Mouse (Mus musculus): ENCODE results near the gene Gm8206. TPM values are rescaled to one million over a fixed set of nuclear protein-coding genes. Genes with fewer than 3 reads are reported as not detected.
"Not testable (repeated sequence)": the region's sequence is repeated elsewhere in the genome, so short reads cannot be mapped to it uniquely, and the experiment has no call there.

Gm8206 gene
- polyA plus RNA-seq (2015; fragmentation: Nextera tagmentation; extraction: Ambion mirVana): 3.9 and 7.0 TPM in 2 replicates

GRCm38 (mm10) chr14:6093842-6094241 lies at the start of gene Gm8206:
Gene Gm8206, minus strand, starts transcription at chr14:6093942.
- not testable (repeated sequence) for H3K27ac ChIP-seq (ENCODE audit: low read length); ATAC-seq; H3K4me1 ChIP-seq (ENCODE audit: control insufficient read depth, insufficient read depth, low read length); H3K9ac ChIP-seq (ENCODE audit: low read depth, low read length); H3K4me2 ChIP-seq (ENCODE audit: low read length); H3K4me3 ChIP-seq (ENCODE audit: low read depth, low read length); H3K36me3 ChIP-seq (ENCODE audit: control insufficient read depth, insufficient read depth, low read length); H3K27me3 ChIP-seq (ENCODE audit: control insufficient read depth, insufficient read depth, low read depth, low read length); H3K9me3 ChIP-seq (replicated peaks; ENCODE audit: control insufficient read depth, low read length, poor library complexity, severe bottlenecking)
- WGBS: 83% methylated on average over 2 of the region's 3 CpGs

- H3K27me3 ChIP-seq (ENCODE audit: control insufficient read depth, insufficient read depth, low read depth, low read length); H3K4me2 ChIP-seq (ENCODE audit: low read length); H3K27ac ChIP-seq (ENCODE audit: low read length); H3K4me1 ChIP-seq (ENCODE audit: control insufficient read depth, insufficient read depth, low read length); H3K36me3 ChIP-seq (ENCODE audit: control insufficient read depth, insufficient read depth, low read length); ATAC-seq; H3K9ac ChIP-seq (ENCODE audit: low read depth, low read length); H3K4me3 ChIP-seq (ENCODE audit: low read depth, low read length); H3K9me3 ChIP-seq (replicated peaks; ENCODE audit: control insufficient read depth, low read length, poor library complexity, severe bottlenecking): not testable (repeated sequence)
- WGBS: no CpG with 5 or more reads among the region's 1 CpGs
Observed at GRCm38 (mm10) chr14:6125707-6126106, 32.0 kb upstream of the Gm8206 start, which contains the start of gene Gm3476. Gene Gm3476, minus strand, starts transcription at chr14:6125807.

- ATAC-seq: peak; percentile 95
- H3K27ac ChIP-seq (ENCODE audit: low read length); H3K9me3 ChIP-seq (replicated peaks; ENCODE audit: control insufficient read depth, low read length, poor library complexity, severe bottlenecking); H3K27me3 ChIP-seq (ENCODE audit: control insufficient read depth, insufficient read depth, low read depth, low read length); H3K36me3 ChIP-seq (ENCODE audit: control insufficient read depth, insufficient read depth, low read length); H3K4me1 ChIP-seq (ENCODE audit: control insufficient read depth, insufficient read depth, low read length): not testable (repeated sequence)
- Histone ChIP-seq H3K4me3 (ENCODE audit: low read depth, low read length) (peak within 1 kb of the TSS; percentile 39), H3K4me2 (ENCODE audit: low read length) (peak within 1 kb of the TSS; percentile 46), H3K9ac (ENCODE audit: low read depth, low read length) (peak within 1 kb of the TSS; percentile 50)
- WGBS: under 1% methylated on average over 29 of the region's 51 CpGs
Observed at GRCm38 (mm10) chr14:6108272-6108925, 14.7 kb upstream of the Gm8206 start, which contains the start of gene Gm3468. Gene Gm3468, minus strand, starts transcription at chr14:6108665.

GRCm38 (mm10) chr14:6107500-6107899 lies 13.8 kb upstream of the Gm8206 start:
- not testable (repeated sequence) for H3K9ac ChIP-seq (ENCODE audit: low read depth, low read length); H3K4me1 ChIP-seq (ENCODE audit: control insufficient read depth, insufficient read depth, low read length); H3K36me3 ChIP-seq (ENCODE audit: control insufficient read depth, insufficient read depth, low read length); H3K27me3 ChIP-seq (ENCODE audit: control insufficient read depth, insufficient read depth, low read depth, low read length); ATAC-seq; H3K27ac ChIP-seq (ENCODE audit: low read length); H3K9me3 ChIP-seq (replicated peaks; ENCODE audit: control insufficient read depth, low read length, poor library complexity, severe bottlenecking)
- peak overlapping the region; percentile 39 for H3K4me3 ChIP-seq (ENCODE audit: low read depth, low read length)
- WGBS: 18% methylated on average over 8 of the region's 9 CpGs
- peak overlapping the region; percentile 46 for H3K4me2 ChIP-seq (ENCODE audit: low read length)

- H3K4me1 ChIP-seq (ENCODE audit: control insufficient read depth, insufficient read depth, low read length); H3K27me3 ChIP-seq (ENCODE audit: control insufficient read depth, insufficient read depth, low read depth, low read length); H3K9ac ChIP-seq (ENCODE audit: low read depth, low read length); H3K36me3 ChIP-seq (ENCODE audit: control insufficient read depth, insufficient read depth, low read length); H3K4me2 ChIP-seq (ENCODE audit: low read length); H3K9me3 ChIP-seq (replicated peaks; ENCODE audit: control insufficient read depth, low read length, poor library complexity, severe bottlenecking); H3K4me3 ChIP-seq (ENCODE audit: low read depth, low read length); ATAC-seq; H3K27ac ChIP-seq (ENCODE audit: low read length): not testable (repeated sequence)
- WGBS: 83% methylated on average over 3 of the region's 4 CpGs
Observed at GRCm38 (mm10) chr14:6058167-6058566, 35.6 kb downstream of the Gm8206 start, which contains the start of gene Gm6337. Gene Gm6337, minus strand, starts transcription at chr14:6058267.

GRCm38 (mm10) chr14:5987136-5987535 lies 106.6 kb downstream of the Gm8206 start:
- H3K4me1 ChIP-seq (ENCODE audit: control insufficient read depth, insufficient read depth, low read length); H3K4me3 ChIP-seq (ENCODE audit: low read depth, low read length); H3K36me3 ChIP-seq (ENCODE audit: control insufficient read depth, insufficient read depth, low read length); H3K27me3 ChIP-seq (ENCODE audit: control insufficient read depth, insufficient read depth, low read depth, low read length); ATAC-seq; H3K9me3 ChIP-seq (replicated peaks; ENCODE audit: control insufficient read depth, low read length, poor library complexity, severe bottlenecking); H3K27ac ChIP-seq (ENCODE audit: low read length); H3K4me2 ChIP-seq (ENCODE audit: low read length); H3K9ac ChIP-seq (ENCODE audit: low read depth, low read length): not testable (repeated sequence)
- WGBS: 74% methylated on average over 4 of the region's 7 CpGs

- H3K36me3 ChIP-seq (ENCODE audit: control insufficient read depth, insufficient read depth, low read length): not testable (repeated sequence)
Observed at GRCm38 (mm10) chr14:5979037-5979436, 114.7 kb downstream of the Gm8206 start, which contains the start of gene Gm3453. Gene Gm3453, minus strand, starts transcription at chr14:5979137.

More at GRCm38 (mm10) chr14:5979037-5979436, 114.7 kb downstream of the Gm8206 start, which contains the start of gene Gm3453:
- not testable (repeated sequence) for H3K4me1 ChIP-seq (ENCODE audit: control insufficient read depth, insufficient read depth, low read length); ATAC-seq; H3K27ac ChIP-seq (ENCODE audit: low read length); H3K4me2 ChIP-seq (ENCODE audit: low read length); H3K9me3 ChIP-seq (replicated peaks; ENCODE audit: control insufficient read depth, low read length, poor library complexity, severe bottlenecking); H3K4me3 ChIP-seq (ENCODE audit: low read depth, low read length); H3K27me3 ChIP-seq (ENCODE audit: control insufficient read depth, insufficient read depth, low read depth, low read length); H3K9ac ChIP-seq (ENCODE audit: low read depth, low read length)
- 67% methylated on average over 2 of the region's 2 CpGs for WGBS

Other genes with a start within 250 kb of the Gm8206 start
- gene Gm8237, start 213.6 kb downstream of the Gm8206 start, polyA plus RNA-seq (2015; fragmentation: Nextera tagmentation; extraction: Ambion mirVana): 1.3 and 1.5 TPM in 2 replicates
- gene Gm3248, start 132.2 kb downstream of the Gm8206 start, polyA plus RNA-seq (2015; fragmentation: Nextera tagmentation; extraction: Ambion mirVana): 4.6 and 5.0 TPM in 2 replicates
- gene Gm3453, start 114.8 kb downstream of the Gm8206 start, polyA plus RNA-seq (2015; fragmentation: Nextera tagmentation; extraction: Ambion mirVana): 0.13 TPM in 1 of 2 replicates, not detected in the other
- gene Gm6337, start 35.7 kb downstream of the Gm8206 start, polyA plus RNA-seq (2015; fragmentation: Nextera tagmentation; extraction: Ambion mirVana): not detected in 2 replicates
- 5.9 and 6.3 TPM in 2 replicates for gene Gm3468, start 14.7 kb upstream of the Gm8206 start, polyA plus RNA-seq (2015; fragmentation: Nextera tagmentation; extraction: Ambion mirVana)
- gene Gm3476, start 31.9 kb upstream of the Gm8206 start, polyA plus RNA-seq (2015; fragmentation: Nextera tagmentation; extraction: Ambion mirVana): not detected in 2 replicates
- gene Gm21560, start 125.3 kb upstream of the Gm8206 start, polyA plus RNA-seq (2015; fragmentation: Nextera tagmentation; extraction: Ambion mirVana): not detected in 2 replicates
- gene Gm3411, start 193.3 kb upstream of the Gm8206 start, polyA plus RNA-seq (2015; fragmentation: Nextera tagmentation; extraction: Ambion mirVana): 10.4 and 12.1 TPM in 2 replicates
- gene Gm21103, start 210.9 kb upstream of the Gm8206 start, polyA plus RNA-seq (2015; fragmentation: Nextera tagmentation; extraction: Ambion mirVana): not detected in 2 replicates
- gene Gm3618, start 249.7 kb upstream of the Gm8206 start, polyA plus RNA-seq (2015; fragmentation: Nextera tagmentation; extraction: Ambion mirVana): not detected in 2 replicates

Data from midbrain, embryonic 16.5 days (tissue).